Mouse (Mus musculus) stomach, adult 2 months (tissue): ENCODE data around the gene Atg16l1. TPM values are rescaled to one million over a fixed set of nuclear protein-coding genes. Genes with fewer than 3 reads are reported as not detected.

Source experiments
- polyA plus RNA-seq: library from polyadenylated mRNA; depleted of rRNA; stranded (reverse); fragments of >200 nt; gene quantifications from 2 replicates; pipeline ENCODE4 v1.2.3, GENCODE M21; 2012; rRNA removed

Gene Atg16l1
- 6.8 and 7.0 TPM in 2 replicates for polyA plus RNA-seq

GRCm38 (mm10) chr1:87755641-87756470 lies at the start of gene Atg16l1:
Gene Atg16l1 (plus strand): TSS chr1:87755870.

GRCm38 (mm10) chr1:87803576-87803975 lies 47.9 kb downstream of the Atg16l1 start, which contains the start of gene Sag:
Gene Sag (plus strand): TSS chr1:87803680.

Other genes starting within 250 kb of the Atg16l1 start
- gene Neu2, start 246.0 kb upstream of the Atg16l1 start, polyA plus RNA-seq, result 2.6 and 2.8 TPM in 2 replicates
- 7.2 and 8.1 TPM in 2 replicates for gene Ngef, start 182.0 kb upstream of the Atg16l1 start, polyA plus RNA-seq
- gene Inpp5d, start 135.6 kb upstream of the Atg16l1 start, polyA plus RNA-seq, result 2.0 and 11.9 TPM in 2 replicates
- gene Sag, start 47.8 kb downstream of the Atg16l1 start, polyA plus RNA-seq, result 0.03 and 0.10 TPM in 2 replicates
- gene Dgkd, start 97.4 kb downstream of the Atg16l1 start, polyA plus RNA-seq, result 12.4 and 14.8 TPM in 2 replicates